Mouse (Mus musculus): ENCODE measurements around the gene Exoc6b.

DNA sequence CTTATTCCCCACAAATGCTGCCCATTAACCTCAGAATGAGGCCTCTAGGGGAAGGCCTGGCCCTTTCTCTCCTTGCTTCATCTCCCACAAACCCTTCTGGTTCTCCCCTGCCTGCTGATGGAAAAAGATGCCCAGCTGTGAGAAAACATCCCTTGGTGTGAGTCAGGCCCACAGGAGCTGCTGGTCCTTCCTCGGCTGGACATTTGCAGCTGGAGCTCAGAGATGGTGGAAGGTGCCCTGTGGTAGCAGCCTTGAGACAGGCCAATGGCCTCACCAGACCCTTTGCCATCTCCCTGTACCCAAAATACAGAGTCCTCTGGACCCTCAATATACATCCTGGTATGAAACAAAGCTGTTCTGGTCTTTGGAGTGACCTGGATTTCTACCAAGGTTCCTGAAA lies 452.7 kb downstream of the Exoc6b start:
- TF ChIP-seq GATA1 (IDR thresholded peaks at IDR 0.05; ENCODE audit: borderline replicate concordance, low read length) (no peak), FLI1 (IDR thresholded peaks at IDR 0.05; ENCODE audit: low read length) (no peak)

Data from megakaryocyte, embryonic 14.5 days (primary cell).